Mouse (Mus musculus) hindbrain, embryonic 15.5 days (tissue): ENCODE measurements at regions not wholly inside any gene's neighbourhood (a gene's known extent, or its start where the extent isn't known, plus 50 kb on each side); places are given as distances from the start of the nearest gene placed in this dataset.

Experiments
- ATAC-seq: fragments of 200-750 bp; cut with Nextera tagmentation; 2 replicates; pipeline ENCODE4 v1.8.0; 2017; ENCODE audit warnings: low read depth, moderate number of reproducible peaks, moderate TSS enrichment; ENCODE audit not compliant: low FRiP score
- H3K27ac ChIP-seq: fragments of 300-500 bp; sonication (generic); replicated peaks from 2 replicates; pipeline ENCODE4 v1.5.1; 2015; ENCODE audit warnings: mild to moderate bottlenecking, inconsistent platforms
- H3K27me3 ChIP-seq: fragments of 300-500 bp; sonication (generic); 2 replicates; pipeline ENCODE4 v1.6.1; 2015; ENCODE audit warnings: control low read depth, inconsistent platforms
- H3K36me3 ChIP-seq: fragments of 300-500 bp; sonication (generic); 2 replicates; pipeline ENCODE4 v1.6.1; 2015; ENCODE audit warnings: control low read depth, inconsistent platforms
- H3K4me1 ChIP-seq: fragments of 300-500 bp; sonication (generic); replicated peaks from 2 replicates; pipeline ENCODE4 v1.6.1; 2015; ENCODE audit warnings: control low read depth, inconsistent platforms
- H3K4me2 ChIP-seq: fragments of 300-500 bp; sonication (generic); 2 replicates; pipeline ENCODE4 v1.6.1; 2015; ENCODE audit warnings: moderate library complexity, mild to moderate bottlenecking, inconsistent platforms
- H3K4me3 ChIP-seq: fragments of 300-500 bp; sonication (generic); 2 replicates; pipeline ENCODE4 v1.5.1; 2015; ENCODE audit warnings: mild to moderate bottlenecking, inconsistent platforms
- H3K9ac ChIP-seq: fragments of 300-500 bp; sonication (generic); 2 replicates; pipeline ENCODE4 v1.6.1; 2015; ENCODE audit warnings: inconsistent platforms
- H3K9me3 ChIP-seq: fragments of 300-500 bp; sonication (generic); 2 replicates; pipeline ENCODE4 v1.6.1; 2016; ENCODE audit warnings: control low read depth, inconsistent platforms
- WGBS: fragments of 180-500 bp; shearing (Covaris S2); methylation state at CpG from one replicate; pipeline ENCODE4 v1.1.7; 2015; 5-methylcytosine and 5-hydroxymethylcytosine counted together

- 84% methylated on average over 5 of the region's 5 CpGs for WGBS
- H3K4me3 ChIP-seq, result no peak overlapping the region
- no peaks in the 10 kb centered on the region for H3K9me3 ChIP-seq
- no peaks in the 10 kb centered on the region for H3K36me3 ChIP-seq
- no peak overlapping the region for H3K9ac ChIP-seq
- ATAC-seq, result no peak
- H3K4me2 ChIP-seq, result no peak overlapping the region
- no peak overlapping the region for H3K27ac ChIP-seq
- H3K4me1 ChIP-seq, result no peaks in the 10 kb centered on the region
- H3K27me3 ChIP-seq, result no peaks in the 10 kb centered on the region
These were observed 215.9 kb upstream of the Sall1 start for GRCm38 (mm10) chr8:89259881-89260280.

DNA sequence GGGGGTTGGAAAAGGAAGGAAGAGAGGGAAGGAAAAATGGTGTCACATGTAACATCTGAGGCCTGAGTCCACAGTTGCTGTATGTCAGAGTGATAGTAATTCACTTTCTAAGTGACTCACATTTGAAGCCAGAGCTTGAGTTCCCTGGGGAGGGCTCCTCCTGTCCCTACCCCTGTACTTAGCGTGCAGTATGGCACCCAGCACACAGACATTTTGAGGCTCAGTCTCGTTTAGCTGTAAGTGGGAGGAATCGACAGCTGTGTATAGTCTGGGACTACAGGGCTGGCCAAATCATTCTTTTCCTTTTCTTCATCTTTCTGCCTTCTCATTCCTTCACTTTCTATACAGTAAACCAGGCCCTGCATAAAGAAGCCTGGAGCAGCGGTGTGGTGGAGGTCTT is 202.4 kb upstream of the Sall1 start:
- Histone ChIP-seq H3K9me3 (no peaks in the 10 kb centered on the region), H3K36me3 (no peaks in the 10 kb centered on the region), H3K27ac (no peak overlapping the region), H3K9ac (no peak overlapping the region), H3K4me3 (no peak overlapping the region), H3K27me3 (peaks cover 29% of the 10 kb centered on the region; the same call in 1 of the 2 replicates), H3K4me1 (peaks cover 6% of the 10 kb centered on the region), H3K4me2 (no peak overlapping the region)
- 79% methylated on average over 4 of the region's 4 CpGs for WGBS
- no peak for ATAC-seq

DNA sequence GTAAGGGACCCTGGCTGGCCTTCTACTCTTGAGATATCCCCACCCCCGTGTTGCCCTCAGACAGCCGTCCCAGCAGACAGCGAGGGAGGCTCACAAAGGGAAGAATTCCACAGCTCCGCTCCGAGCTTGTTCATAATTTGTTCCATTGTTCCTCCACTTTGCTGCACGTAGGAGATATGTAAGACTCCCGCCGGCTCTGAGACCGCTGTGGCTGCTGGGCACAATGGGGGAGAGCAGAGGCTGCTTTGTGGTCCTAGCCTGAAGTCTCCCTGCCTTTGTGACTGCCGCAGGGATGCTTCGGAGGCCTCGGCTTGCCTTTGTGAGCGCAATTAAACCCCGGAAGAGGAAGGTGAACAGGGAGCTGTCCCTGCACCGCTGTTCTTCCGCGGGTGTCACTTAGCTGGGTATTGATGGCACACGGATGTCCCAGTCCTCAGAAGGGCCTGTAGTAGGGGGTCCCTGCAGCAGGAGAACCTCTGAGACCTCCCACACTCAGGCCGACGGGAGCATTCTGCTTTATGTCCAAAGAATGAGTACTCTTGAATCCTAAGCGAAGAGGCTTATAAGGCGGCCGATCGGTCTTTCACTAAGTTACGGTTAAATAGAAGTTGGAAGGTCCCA is 201.3 kb upstream of the Sall1 start:
- no peak overlapping the region for H3K27ac ChIP-seq
- H3K4me2 ChIP-seq, result peak overlapping the region; percentile 48
- peak overlapping the region; percentile 22 for H3K4me3 ChIP-seq
- 14% methylated on average over 25 of the region's 25 CpGs for WGBS
- peaks cover 6% of the 10 kb centered on the region for H3K4me1 ChIP-seq
- no peak for ATAC-seq
- no peaks in the 10 kb centered on the region for H3K36me3 ChIP-seq
- H3K27me3 ChIP-seq, result peaks cover 29% of the 10 kb centered on the region; the same call in 1 of the 2 replicates
- no peaks in the 10 kb centered on the region for H3K9me3 ChIP-seq
- peak overlapping the region; percentile 26; the same call in 1 of the 2 replicates for H3K9ac ChIP-seq

DNA sequence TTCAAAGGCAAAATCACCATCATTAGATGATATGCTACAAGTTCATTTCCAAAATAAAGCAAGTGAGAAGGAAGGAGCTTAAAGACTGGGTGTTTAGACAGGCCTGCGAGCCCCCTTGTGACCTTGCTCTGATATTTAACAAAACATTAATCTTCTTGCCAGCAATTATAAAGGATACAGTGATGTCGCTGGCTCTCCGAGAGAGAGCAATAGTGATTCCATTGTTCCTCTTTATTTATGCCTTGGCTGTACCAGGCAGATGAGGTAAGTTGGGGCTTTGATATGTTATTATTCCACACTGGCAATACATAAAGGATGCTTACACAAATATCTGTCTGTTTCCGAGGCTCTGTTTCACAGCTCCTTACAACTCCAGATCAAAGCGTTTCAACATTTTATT is 197.7 kb upstream of the Sall1 start:
- H3K4me2 ChIP-seq, result no peak overlapping the region
- no peak for ATAC-seq
- no peak overlapping the region for H3K9ac ChIP-seq
- 25% methylated on average over 5 of the region's 5 CpGs for WGBS
- H3K4me3 ChIP-seq, result no peak overlapping the region
- H3K27me3 ChIP-seq, result peaks cover 12% of the 10 kb centered on the region; the same call in 1 of the 2 replicates
- no peaks in the 10 kb centered on the region for H3K36me3 ChIP-seq
- no peak overlapping the region for H3K27ac ChIP-seq
- no peaks in the 10 kb centered on the region for H3K9me3 ChIP-seq
- H3K4me1 ChIP-seq, result peaks cover 6% of the 10 kb centered on the region

- Histone ChIP-seq H3K27me3 (peaks cover 8% of the 10 kb centered on the region; the same call in 1 of the 2 replicates), H3K4me3 (no peak overlapping the region), H3K9ac (no peak overlapping the region), H3K9me3 (no peaks in the 10 kb centered on the region), H3K27ac (no peak overlapping the region), H3K4me2 (no peak overlapping the region), H3K36me3 (no peaks in the 10 kb centered on the region), H3K4me1 (no peaks in the 10 kb centered on the region)
- ATAC-seq, result no peak
- 54% methylated on average over 2 of the region's 2 CpGs for WGBS
These were observed 195.7 kb upstream of the Sall1 start for GRCm38 (mm10) chr8:89239626-89240025.

- Histone ChIP-seq H3K9me3 (no peaks in the 10 kb centered on the region), H3K36me3 (no peaks in the 10 kb centered on the region), H3K4me2 (no peak overlapping the region), H3K9ac (no peak overlapping the region), H3K4me1 (no peaks in the 10 kb centered on the region), H3K4me3 (no peak overlapping the region), H3K27ac (no peak overlapping the region), H3K27me3 (no peaks in the 10 kb centered on the region)
- no peak for ATAC-seq
These were observed 190.1 kb upstream of the Sall1 start for GRCm38 (mm10) chr8:89234041-89234440.

DNA sequence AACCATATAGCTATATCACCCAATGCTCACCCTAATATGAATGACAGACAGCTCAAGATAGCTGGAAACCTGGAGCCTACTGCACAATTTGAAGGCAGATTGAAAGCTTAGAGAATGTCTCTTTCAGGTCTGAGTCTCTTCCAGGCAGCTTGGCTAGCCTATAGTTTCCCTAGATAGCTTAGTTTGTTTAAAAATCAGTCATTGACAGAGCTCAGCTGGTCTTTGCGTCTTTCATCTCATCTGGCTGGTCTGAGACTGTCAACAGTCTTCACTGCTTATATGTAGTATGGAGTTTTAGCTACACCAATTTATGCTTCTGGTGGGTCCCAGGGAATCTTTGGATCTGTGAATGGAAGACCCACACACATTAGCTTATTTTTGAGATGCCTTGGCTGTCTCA is 188.4 kb upstream of the Sall1 start:
- Histone ChIP-seq H3K9ac (no peak overlapping the region), H3K4me1 (no peaks in the 10 kb centered on the region), H3K27me3 (no peaks in the 10 kb centered on the region), H3K4me2 (no peak overlapping the region), H3K4me3 (no peak overlapping the region), H3K9me3 (no peaks in the 10 kb centered on the region), H3K36me3 (no peaks in the 10 kb centered on the region), H3K27ac (no peak overlapping the region)
- no peak for ATAC-seq
- 94% methylated on average over 1 of the region's 1 CpGs for WGBS

DNA sequence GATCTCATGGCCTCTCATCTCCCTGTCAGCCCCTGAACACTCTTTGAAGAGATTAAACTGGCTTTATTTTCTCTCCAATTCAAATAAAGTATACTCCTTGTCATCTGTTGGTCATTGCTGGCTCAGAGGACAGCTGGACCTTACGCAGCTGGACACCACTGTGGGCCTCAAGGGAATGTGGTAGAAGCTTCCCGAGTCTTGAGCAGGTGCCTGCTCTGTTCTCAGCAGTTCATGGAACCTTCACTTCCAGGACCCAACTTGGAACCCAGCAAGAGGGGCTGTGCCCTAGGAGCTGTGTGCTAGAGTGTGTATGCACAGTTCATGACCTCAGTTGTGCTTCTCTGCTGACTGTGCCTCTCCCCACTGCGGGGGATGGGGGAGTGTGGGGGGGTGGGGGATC is 185.2 kb upstream of the Sall1 start:
- H3K27ac ChIP-seq, result no peak overlapping the region
- no peaks in the 10 kb centered on the region for H3K4me1 ChIP-seq
- H3K4me3 ChIP-seq, result no peak overlapping the region
- H3K9ac ChIP-seq, result no peak overlapping the region
- no peaks in the 10 kb centered on the region for H3K36me3 ChIP-seq
- 87% methylated on average over 3 of the region's 3 CpGs for WGBS
- ATAC-seq, result no peak
- H3K9me3 ChIP-seq, result no peaks in the 10 kb centered on the region
- no peaks in the 10 kb centered on the region for H3K27me3 ChIP-seq
- no peak overlapping the region for H3K4me2 ChIP-seq

- H3K9ac ChIP-seq, result no peak overlapping the region
- WGBS, result 60% methylated on average over 7 of the region's 7 CpGs
- H3K27ac ChIP-seq, result no peak overlapping the region
- no peaks in the 10 kb centered on the region for H3K9me3 ChIP-seq
- no peak for ATAC-seq
- no peak overlapping the region for H3K4me3 ChIP-seq
- H3K4me1 ChIP-seq, result peaks cover 6% of the 10 kb centered on the region
- H3K27me3 ChIP-seq, result no peaks in the 10 kb centered on the region
- H3K4me2 ChIP-seq, result no peak overlapping the region
- no peaks in the 10 kb centered on the region for H3K36me3 ChIP-seq
These were observed 176.9 kb upstream of the Sall1 start for GRCm38 (mm10) chr8:89220870-89221269.

DNA sequence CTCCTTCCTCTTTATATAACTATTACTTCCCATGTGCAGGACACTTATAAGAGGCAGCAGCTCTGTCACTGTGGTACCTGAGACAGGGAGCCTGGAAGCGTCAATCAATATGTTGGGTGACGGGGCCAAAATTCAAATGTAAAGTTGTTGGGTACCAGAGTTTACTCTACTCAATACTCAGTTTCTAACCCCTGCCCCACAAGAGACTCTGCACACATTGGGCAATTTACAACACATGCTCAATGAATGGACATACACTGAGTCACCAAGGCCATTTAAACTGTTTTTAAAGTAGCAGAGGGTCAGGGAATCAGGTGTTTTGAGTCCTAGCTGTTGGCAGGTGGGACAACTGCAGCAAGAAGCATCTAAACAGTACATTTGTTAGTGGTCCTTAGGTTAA is 176.4 kb upstream of the Sall1 start:
- Histone ChIP-seq H3K4me3 (no peak overlapping the region), H3K36me3 (no peaks in the 10 kb centered on the region), H3K9ac (no peak overlapping the region), H3K4me2 (no peak overlapping the region), H3K9me3 (no peaks in the 10 kb centered on the region), H3K27ac (no peak overlapping the region), H3K27me3 (no peaks in the 10 kb centered on the region), H3K4me1 (peaks cover 6% of the 10 kb centered on the region)
- ATAC-seq, result no peak
- 93% methylated on average over 2 of the region's 2 CpGs for WGBS

DNA sequence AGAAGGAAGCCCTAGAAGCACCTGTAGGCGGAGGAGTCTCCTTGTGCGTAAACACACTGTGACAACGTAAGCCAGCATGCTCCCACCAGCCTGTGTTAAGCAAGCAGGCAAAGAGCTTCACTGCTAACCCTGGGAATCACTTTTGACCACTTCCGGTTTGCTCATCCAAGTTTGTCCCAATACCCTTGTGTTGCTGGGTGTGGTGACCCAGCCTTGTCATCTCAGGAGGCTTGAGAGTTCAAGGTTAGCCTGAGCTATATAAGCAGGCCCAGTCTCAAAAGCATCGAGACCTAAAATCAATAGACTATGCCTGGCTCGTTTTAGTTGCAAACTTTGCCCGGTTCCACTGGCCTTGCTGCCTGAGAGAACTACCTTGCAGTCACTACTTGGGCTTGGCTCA is 175.2 kb upstream of the Sall1 start:
- no peak for ATAC-seq
- no peak overlapping the region for H3K9ac ChIP-seq
- H3K36me3 ChIP-seq, result no peaks in the 10 kb centered on the region
- no peak overlapping the region for H3K4me3 ChIP-seq
- 96% methylated on average over 7 of the region's 7 CpGs for WGBS
- H3K27ac ChIP-seq, result no peak overlapping the region
- peaks cover 6% of the 10 kb centered on the region for H3K4me1 ChIP-seq
- H3K4me2 ChIP-seq, result no peak overlapping the region
- H3K9me3 ChIP-seq, result no peaks in the 10 kb centered on the region
- H3K27me3 ChIP-seq, result no peaks in the 10 kb centered on the region

DNA sequence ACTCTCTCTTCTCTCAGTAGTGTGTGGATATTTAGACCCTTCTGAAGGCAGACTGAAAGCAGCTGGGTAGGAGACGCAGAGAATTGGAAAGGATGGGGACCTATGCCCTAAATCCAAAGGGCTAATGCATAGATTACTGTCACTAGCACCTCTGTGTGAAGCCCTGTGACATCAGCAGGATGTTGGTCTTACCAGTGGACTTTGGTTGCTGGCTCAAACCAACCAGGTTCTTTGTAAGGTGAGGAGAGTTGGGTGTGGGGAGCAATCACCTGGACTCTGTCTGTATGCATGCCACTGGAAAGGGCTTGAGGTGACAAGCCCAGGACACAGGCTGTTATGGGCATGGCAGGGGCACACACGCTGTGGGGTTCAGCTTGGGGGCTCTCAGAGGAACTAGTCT is 173.7 kb upstream of the Sall1 start:
- Histone ChIP-seq H3K27ac (no peak overlapping the region), H3K9ac (no peak overlapping the region), H3K4me2 (no peak overlapping the region), H3K27me3 (no peaks in the 10 kb centered on the region), H3K4me1 (peaks cover 6% of the 10 kb centered on the region), H3K9me3 (no peaks in the 10 kb centered on the region), H3K36me3 (no peaks in the 10 kb centered on the region), H3K4me3 (no peak overlapping the region)
- 91% methylated on average over 2 of the region's 2 CpGs for WGBS
- ATAC-seq, result no peak

GRCm38 (mm10) chr8:89211931-89212330 is 168.0 kb upstream of the Sall1 start:
- 81% methylated on average over 3 of the region's 3 CpGs for whole genome bisulfite sequencing
- Histone ChIP-seq H3K9me3 (no peaks in the 10 kb centered on the region), H3K27me3 (no peaks in the 10 kb centered on the region), H3K4me3 (no peak overlapping the region), H3K27ac (no peak overlapping the region), H3K36me3 (no peaks in the 10 kb centered on the region), H3K4me2 (no peak overlapping the region), H3K4me1 (no peaks in the 10 kb centered on the region), H3K9ac (no peak overlapping the region)
- ATAC-seq, result no peak
